Mouse (Mus musculus) frontal cortex, postnatal 10 days (tissue): Measurements from ENCODE around the gene Intu.

Experiments
- DNase-seq, 2 experiments: peaks; one replicate each; pipeline ENCODE4 v3.0.0; 2022; ENCODE audit warnings: low spot score in 2 of 2, mixed read lengths in 1 of 2

The Intu gene

GRCm38 (mm10) chr3:40527976-40528950 is 2.8 kb upstream of the Intu start:
- DNase-seq, result no peak

- no peak for DNase-seq
Measured at GRCm38 (mm10) chr3:40528958-40529357, 2.1 kb upstream of the Intu start.

GRCm38 (mm10) chr3:40530845-40531244 is 241 bp upstream of the Intu start:
- DNase-seq, result no peak

GRCm38 (mm10) chr3:40532256-40532655 is 1.2 kb downstream of the Intu start:
- DNase-seq, result no peak

- no peak for DNase-seq
Measured at GRCm38 (mm10) chr3:40534141-40534540, 3.1 kb downstream of the Intu start.

GRCm38 (mm10) chr3:40540567-40541554 is 9.8 kb downstream of the Intu start:
- DNase-seq, result peak; percentile 76 to 88

GRCm38 (mm10) chr3:40546621-40547020 is 15.5 kb downstream of the Intu start:
- DNase-seq, result no peak

- no peak for DNase-seq
Measured at GRCm38 (mm10) chr3:40652941-40653352, 121.9 kb downstream of the Intu start.

GRCm38 (mm10) chr3:40653582-40653981 is 122.5 kb downstream of the Intu start:
- no peak for DNase-seq

- no peak for DNase-seq
Measured at GRCm38 (mm10) chr3:40654028-40654427, 122.9 kb downstream of the Intu start.

- DNase-seq, result no peak
Measured at GRCm38 (mm10) chr3:40655571-40655970, 124.5 kb downstream of the Intu start.

GRCm38 (mm10) chr3:40656339-40656738 is 125.3 kb downstream of the Intu start:
- no peak for DNase-seq

GRCm38 (mm10) chr3:40660231-40660630 is 129.1 kb downstream of the Intu start:
- no peak for DNase-seq

- no peak for DNase-seq
Measured at GRCm38 (mm10) chr3:40666109-40666508, 135.0 kb downstream of the Intu start.

GRCm38 (mm10) chr3:40666861-40667719 is 136.0 kb downstream of the Intu start:
- no peak for DNase-seq

- DNase-seq, result no peak
Measured at GRCm38 (mm10) chr3:40668889-40669288, 137.8 kb downstream of the Intu start.

GRCm38 (mm10) chr3:40669395-40669794 is 138.3 kb downstream of the Intu start:
- no peak for DNase-seq

GRCm38 (mm10) chr3:40673515-40673914 is 142.4 kb downstream of the Intu start:
- no peak for DNase-seq

GRCm38 (mm10) chr3:40674873-40675405 is 143.9 kb downstream of the Intu start:
- DNase-seq, result no peak

GRCm38 (mm10) chr3:40678856-40679255 is 147.8 kb downstream of the Intu start:
- DNase-seq, result no peak

- DNase-seq, result no peak
Measured at GRCm38 (mm10) chr3:40682404-40682803, 151.3 kb downstream of the Intu start.
